In genomic region chr6:93140331-93140731, GRCm38 (mm10) we compare ENCODE assay signal across 9 mouse cellular contexts.
A peak's percentile ranks its signal among the peaks of the same experiment; 100 is the strongest.
DNase-seq lines count a peak whose midpoint lies in the region; ATAC-seq lines count a peak whose summit lies in the region.
"Had no signal": no experiment of that assay in that cellular context is flagged by ENCODE, and none has a peak within 500 bp of the region (broad histone marks: within the 10 kb centered on the region; RNA-seq: fewer than 3 reads in every experiment).

No protein-coding gene starts in this region.

- H3K4me2 ChIP-seq in kidney, embryonic 14.5 days (replicated peaks; ENCODE audit: low read depth, low read length): no peak overlapping the region
- H3K4me2 ChIP-seq in liver, embryonic 12.5 days: no peak overlapping the region

- peak overlapping the region; percentile 6; the same call in 1 of the 2 replicates for H3K27ac ChIP-seq in kidney, embryonic 14.5 days (ENCODE audit: low read depth, low read length)
- H3K27ac ChIP-seq in liver, embryonic 12.5 days: no peak overlapping the region

- H3K4me1 ChIP-seq in kidney, embryonic 14.5 days (ENCODE audit: control insufficient read depth, insufficient read depth, low read length): no peaks in the 10 kb centered on the region
- no peaks in the 10 kb centered on the region for H3K4me1 ChIP-seq in liver, embryonic 12.5 days

- no peak overlapping the region for H3K4me3 ChIP-seq in kidney, embryonic 14.5 days (ENCODE audit: low read length)
- no peak overlapping the region for H3K4me3 ChIP-seq in liver, embryonic 12.5 days

- no peaks in the 10 kb centered on the region for H3K27me3 ChIP-seq in kidney, embryonic 14.5 days (ENCODE audit: control insufficient read depth, insufficient read depth, low read length)
- no peaks in the 10 kb centered on the region for H3K27me3 ChIP-seq in liver, embryonic 12.5 days (replicated peaks)

- no peak for DNase-seq in kidney, adult 8-10 months
- DNase-seq in ZHBTc4 (ENCODE audit: low read depth, low spot score): peak; percentile 6
- DNase-seq in frontal cortex, postnatal 14 days (ENCODE audit: low spot score in 2 of 2): peak; percentile 6 to 45
- peak; percentile 5 for DNase-seq in lung, postnatal 25 days (ENCODE audit: low spot score)
- DNase-seq in spleen, postnatal 4 days (ENCODE audit: low spot score in 2 of 2): no peak
- DNase-seq in spleen, postnatal 14 days (ENCODE audit: low spot score in 2 of 2): no peak
- DNase-seq: cerebellum, adult 11 months had no signal

- no peak overlapping the region for H3K9ac ChIP-seq in kidney, embryonic 14.5 days (ENCODE audit: low read depth, low read length)
- H3K9ac ChIP-seq in liver, embryonic 12.5 days: no peak overlapping the region

- H3K36me3 ChIP-seq in kidney, embryonic 14.5 days (ENCODE audit: control insufficient read depth, insufficient read depth, low read length): no peaks in the 10 kb centered on the region
- no peaks in the 10 kb centered on the region for H3K36me3 ChIP-seq in liver, embryonic 12.5 days

- H3K9me3 ChIP-seq in kidney, embryonic 14.5 days (ENCODE audit: control insufficient read depth, low read length): no peaks in the 10 kb centered on the region
- H3K9me3 ChIP-seq in liver, embryonic 12.5 days (replicated peaks): no peaks in the 10 kb centered on the region

- 25% methylated on average over 4 of the region's 4 CpGs for WGBS in kidney, embryonic 14.5 days
- 37% methylated on average over 4 of the region's 4 CpGs for WGBS in liver, embryonic 12.5 days (ENCODE audit: insufficient replicate concordance)

- ATAC-seq in kidney, embryonic 14.5 days (ENCODE audit: low FRiP score, low TSS enrichment): peak; percentile 79
- no peak for ATAC-seq in liver, embryonic 12.5 days

Comparison
In these comparisons a context has a peak if more than half of its experiments do, and no peak if none do; other contexts are left out.
1. DNase-seq: peak in ZHBTc4 (single experiment), frontal cortex, postnatal 14 days (2 of 2) and lung, postnatal 25 days (single experiment); none in kidney, adult 8-10 months (0 of 2), spleen, postnatal 4 days (0 of 2) and spleen, postnatal 14 days (0 of 2).